Mouse (Mus musculus) MEL (cell line): ENCODE data around the gene Slain2.

Experiments
- EP300 ChIP-seq, 2 experiments: IDR thresholded peaks; 2 replicates each; pipeline ENCODE4 v1.6.1; 2011; ENCODE audit warnings: improper control_type of control experiment in 2 of 2, low read length in 2 of 2, low read depth in 1 of 2, mild to moderate bottlenecking in 1 of 2
- TCF12 ChIP-seq: IDR thresholded peaks from 2 replicates; pipeline ENCODE4 v1.6.1; 2014; ENCODE audit warnings: low read depth, mild to moderate bottlenecking, inconsistent platforms, low read length, improper control_type of control experiment, moderate library complexity

DNA sequence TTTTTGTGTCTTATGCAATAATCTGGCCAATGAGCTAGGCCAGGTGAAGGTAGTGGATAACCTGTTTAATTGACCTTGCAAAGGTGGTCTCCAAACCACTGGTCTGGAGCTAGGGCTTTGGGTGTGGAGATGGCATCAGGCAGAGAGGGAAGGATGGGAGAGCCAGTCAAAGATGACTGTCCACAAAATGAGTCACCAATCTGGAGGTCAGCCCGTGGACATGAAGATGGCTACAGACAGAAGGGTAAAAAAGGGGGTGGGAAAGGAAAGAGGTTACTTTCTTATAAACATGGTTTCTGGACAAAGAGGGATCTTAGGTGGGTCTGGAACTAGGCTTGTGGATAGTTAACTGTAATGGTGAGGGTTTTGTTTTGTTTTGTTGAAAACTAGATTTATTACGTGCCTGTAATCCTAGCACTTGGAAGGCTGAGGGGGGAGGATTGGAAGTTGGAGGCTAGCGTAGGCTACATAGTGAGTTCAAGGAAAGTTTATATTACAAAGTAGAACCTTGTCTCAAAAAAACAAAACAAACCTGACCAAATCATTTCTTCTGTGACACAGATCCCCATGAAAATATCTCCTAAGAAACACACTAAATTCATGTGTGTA is 40.0 kb downstream of the Slain2 start:
- TF ChIP-seq EP300 (IDR thresholded peaks at IDR 0.05; ENCODE audit: low read depth in 1 of 2, low read length in 2 of 2) (no peak), TCF12 (no peak)
